Mouse (Mus musculus) brain, embryonic 18.5 days (tissue): ENCODE results near the gene Strc.
"Not testable (repeated sequence)": the region's sequence is repeated elsewhere in the genome, so short reads cannot be mapped to it uniquely, and the experiment has no call there.

Experiments
- DNase-seq: peaks from one replicate; pipeline ENCODE4 v3.0.0-alpha.2; 2012; ENCODE audit warnings: low read depth, low spot score

Strc gene

GRCm38 (mm10) chr2:121386961-121387575 lies at the start of gene Strc:
Strc (minus strand) TSS chr2:121387168.
- not testable (repeated sequence) for DNase-seq

DNA sequence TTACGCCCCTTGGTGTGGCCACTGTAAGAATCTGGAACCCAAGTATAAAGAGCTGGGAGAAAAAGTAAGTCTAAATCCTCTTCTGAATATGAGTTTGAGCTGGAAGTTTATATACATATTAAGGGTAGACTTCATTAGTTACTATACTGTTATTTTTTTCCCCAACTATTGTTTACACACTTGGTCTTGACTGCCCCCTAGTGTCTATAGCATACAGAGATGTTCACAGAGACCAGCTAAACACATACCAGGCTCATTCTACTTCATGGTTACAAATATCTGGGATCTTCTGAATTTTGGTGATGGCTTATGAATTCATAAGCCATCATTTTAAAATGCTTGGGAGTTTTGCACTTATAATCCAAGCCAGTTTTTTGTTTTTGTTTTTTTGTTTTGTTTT lies 47.9 kb upstream of the Strc start:
- DNase-seq, result no peak

GRCm38 (mm10) chr2:121425890-121426289 lies 38.9 kb upstream of the Strc start:
- no peak for DNase-seq

DNA sequence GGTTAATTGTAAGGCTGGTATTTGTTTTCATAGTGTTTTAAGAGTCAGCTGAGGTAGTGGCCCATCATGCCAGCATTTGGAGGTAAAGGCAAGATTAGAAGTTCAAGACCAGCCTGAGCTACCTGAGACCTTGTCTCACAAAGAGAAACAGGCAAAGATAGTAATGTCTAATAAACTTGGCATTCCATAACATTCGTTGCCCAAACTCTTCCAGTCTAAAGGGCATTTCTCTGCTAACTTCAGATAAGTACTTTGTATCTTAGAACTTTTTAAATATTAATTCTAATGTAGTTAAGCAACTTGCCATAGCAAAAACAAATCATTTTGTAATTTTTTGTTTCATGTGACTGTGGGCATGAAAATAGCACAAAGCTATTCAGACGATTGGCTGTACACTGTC lies 36.2 kb upstream of the Strc start:
- DNase-seq, result no peak

- no peak for DNase-seq
Observed at GRCm38 (mm10) chr2:121418476-121418875, 31.5 kb upstream of the Strc start.

DNA sequence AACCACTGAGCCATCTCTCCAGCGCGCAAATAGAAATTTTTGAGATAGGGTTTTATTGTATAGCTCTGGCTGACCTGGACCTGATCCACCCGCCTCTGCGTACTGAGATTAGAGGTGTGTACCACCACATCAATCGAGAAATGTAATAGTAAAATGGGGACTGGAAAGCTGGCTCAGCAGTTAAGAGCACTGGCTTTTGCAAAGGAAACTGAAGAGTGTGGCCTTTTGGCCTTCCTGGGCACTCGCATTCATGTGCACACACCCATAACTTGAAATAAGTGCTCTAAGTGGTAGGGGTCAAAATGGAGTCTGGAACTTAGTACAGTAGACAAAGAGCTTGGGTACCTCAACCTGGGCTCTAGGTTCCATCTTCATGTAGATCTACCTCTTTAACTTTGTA lies 29.4 kb upstream of the Strc start:
- DNase-seq, result no peak

- no peak for DNase-seq
Observed at GRCm38 (mm10) chr2:121415591-121415990, 28.6 kb upstream of the Strc start.

DNA sequence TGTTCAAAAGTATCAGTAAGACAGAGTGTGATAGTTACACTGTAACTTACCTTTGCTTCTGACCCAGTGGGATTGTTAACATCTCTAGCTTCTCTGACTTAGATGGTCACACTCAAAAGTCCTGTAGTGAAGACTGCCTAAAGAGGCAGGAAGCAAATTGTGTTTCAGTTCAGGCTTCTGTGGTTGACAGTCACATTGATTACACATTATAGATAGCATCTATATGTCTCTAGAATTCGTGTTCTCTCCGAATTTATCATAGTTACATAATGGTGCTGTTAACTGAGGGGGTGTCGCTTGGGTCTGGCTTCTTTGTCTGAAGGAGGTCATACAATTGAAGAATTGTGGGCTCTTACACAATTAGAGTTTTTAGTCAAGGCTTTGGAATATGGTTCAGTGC lies 28.1 kb upstream of the Strc start:
- DNase-seq, result no peak

- no peak for DNase-seq
Observed at GRCm38 (mm10) chr2:121414139-121414685, 27.2 kb upstream of the Strc start.

GRCm38 (mm10) chr2:121413387-121414042 lies 26.5 kb upstream of the Strc start, which contains the start of the genes Pdia3 and Catsper2:
Pdia3 (plus strand) TSS chr2:121413775.
Catsper2 (minus strand) TSS chr2:121413792.
- DNase-seq, result peak; percentile 92

- DNase-seq, result peak; percentile 12
Observed at GRCm38 (mm10) chr2:121412843-121413386, 25.9 kb upstream of the Strc start.

- DNase-seq, result no peak
Observed at GRCm38 (mm10) chr2:121408160-121408559, 21.2 kb upstream of the Strc start.

- DNase-seq, result no peak
Observed at GRCm38 (mm10) chr2:121403296-121403695, 16.3 kb upstream of the Strc start.

DNA sequence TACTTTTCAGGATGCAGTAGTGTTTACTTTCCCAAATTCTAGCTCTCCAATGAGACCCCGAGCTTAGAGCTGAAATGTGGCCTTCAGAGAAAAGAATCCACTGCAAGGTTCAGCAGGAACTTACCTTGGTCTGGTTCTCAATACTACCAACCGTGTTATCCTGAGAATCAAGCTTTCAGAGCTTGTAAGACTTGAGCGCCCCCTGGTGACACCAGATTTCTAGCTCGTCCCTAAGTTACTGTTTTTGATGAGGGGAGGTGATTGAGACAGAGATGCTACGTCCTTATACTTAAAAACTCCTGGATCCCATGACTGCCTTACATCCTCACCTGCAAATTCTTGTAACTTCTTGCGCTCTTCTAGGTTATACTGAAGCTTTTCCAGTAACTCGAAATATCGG lies 9.7 kb upstream of the Strc start:
- DNase-seq, result peak; percentile 51

GRCm38 (mm10) chr2:121374766-121375165 lies 12.2 kb downstream of the Strc start:
- no peak for DNase-seq

GRCm38 (mm10) chr2:121372266-121372665 lies 14.7 kb downstream of the Strc start:
- no peak for DNase-seq

- DNase-seq, result no peak
Observed at GRCm38 (mm10) chr2:121370921-121371320, 16.0 kb downstream of the Strc start.

DNA sequence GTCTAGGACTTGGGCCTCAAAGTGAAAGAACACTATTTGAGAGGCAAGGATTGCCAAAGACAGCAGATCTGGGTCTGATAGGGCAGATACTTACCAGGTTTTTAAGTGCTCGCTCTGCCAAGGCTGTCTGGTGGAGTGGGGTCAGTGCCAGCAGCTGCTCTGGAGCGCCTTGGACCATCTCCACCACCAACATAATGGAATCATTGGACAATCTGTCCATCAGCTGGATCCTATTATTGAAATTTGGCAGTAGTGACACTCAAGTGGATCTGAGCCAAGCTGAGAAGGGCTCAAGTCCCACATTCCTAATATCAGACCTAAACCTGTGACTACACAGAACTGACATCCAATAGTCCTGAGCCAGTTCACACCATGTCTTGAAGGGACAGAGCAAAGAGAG lies 18.1 kb downstream of the Strc start:
- no peak for DNase-seq

DNA sequence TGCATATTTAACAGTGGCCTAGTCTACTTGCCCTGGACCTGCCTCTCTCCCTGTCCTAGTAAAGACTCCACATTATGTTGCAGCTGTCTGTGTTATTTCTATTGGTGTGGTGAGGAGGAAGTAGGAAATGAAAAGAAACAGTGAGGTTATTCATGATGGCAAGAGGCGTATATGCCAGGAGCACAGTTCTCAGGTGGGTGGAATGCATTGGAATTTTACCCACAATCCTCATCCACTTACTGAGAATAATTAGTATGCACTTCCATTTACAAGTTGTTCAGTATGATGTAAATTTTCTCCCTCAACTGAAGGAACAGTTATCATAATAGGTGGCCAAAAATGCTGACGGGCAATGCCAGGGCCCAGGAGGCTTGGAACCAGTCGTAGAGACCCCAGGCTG lies 23.3 kb downstream of the Strc start:
- DNase-seq, result no peak

GRCm38 (mm10) chr2:121359461-121359860 lies 27.5 kb downstream of the Strc start:
- DNase-seq, result no peak

- DNase-seq, result peak; percentile 46
Observed at GRCm38 (mm10) chr2:121358381-121358780, 28.6 kb downstream of the Strc start.

GRCm38 (mm10) chr2:121357961-121358360 lies 29.0 kb downstream of the Strc start:
- DNase-seq, result no peak

DNA sequence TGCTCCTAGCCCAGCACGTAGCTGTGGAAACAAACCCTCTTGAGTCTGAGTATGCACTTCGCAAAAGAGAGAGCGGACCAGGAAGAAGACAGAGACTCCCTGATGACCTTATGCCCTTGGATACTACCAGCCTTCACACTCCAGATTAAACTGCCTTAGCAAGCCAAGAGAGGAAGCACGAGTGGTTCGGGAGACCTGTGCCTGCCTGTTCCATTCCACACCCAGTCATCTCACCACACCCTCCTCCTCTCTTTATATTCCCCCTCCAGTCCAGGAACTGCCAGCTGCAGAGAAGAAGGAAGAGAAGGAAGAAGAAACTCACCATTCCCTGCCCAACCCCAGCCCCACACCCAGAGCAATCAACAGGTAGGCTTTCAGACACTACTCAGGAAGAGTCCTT lies 29.5 kb downstream of the Strc start, which contains the start of gene Ckmt1:
Ckmt1 (plus strand) TSS at position 221 of the 400 bp plus-strand sequence.
- no peak for DNase-seq
